Mouse (Mus musculus) midbrain, embryonic 14.5 days (tissue): Measurements from ENCODE around the gene Calml3. TPM values are rescaled to one million over a fixed set of nuclear protein-coding genes. Genes with fewer than 3 reads are reported as not detected.

ENCODE experiments used
- ATAC-seq: fragments of 200-750 bp; cut with Nextera tagmentation; 2 replicates; pipeline ENCODE4 v1.8.0; 2017; ENCODE audit warnings: moderate number of reproducible peaks, moderate library complexity; ENCODE audit not compliant: low FRiP score, low TSS enrichment
- DNase-seq: peaks from one replicate; pipeline ENCODE4 v3.0.0-alpha.2; 2015
- H3K27ac ChIP-seq: fragments of 300-500 bp; sonication (generic); replicated peaks from 2 replicates; pipeline ENCODE4 v1.5.1; 2014; ENCODE audit warnings: mild to moderate bottlenecking, low read depth, low read length, moderate library complexity
- H3K27me3 ChIP-seq: fragments of 300-500 bp; sonication (generic); 2 replicates; pipeline ENCODE4 v1.6.1; 2014; ENCODE audit warnings: low read length, control low read depth, mixed read lengths; ENCODE audit not compliant: control insufficient read depth, insufficient read depth
- H3K36me3 ChIP-seq: fragments of 300-500 bp; sonication (generic); 2 replicates; pipeline ENCODE4 v1.6.1; 2014; ENCODE audit warnings: low read length, control low read depth; ENCODE audit not compliant: control insufficient read depth, insufficient read depth
- H3K4me1 ChIP-seq: fragments of 300-500 bp; sonication (generic); 2 replicates; pipeline ENCODE4 v1.6.1; 2014; ENCODE audit warnings: mild to moderate bottlenecking, antibody characterized with exemption, low read length, control low read depth; ENCODE audit not compliant: control insufficient read depth, insufficient read depth
- H3K4me2 ChIP-seq: fragments of 300-500 bp; sonication (generic); 2 replicates; pipeline ENCODE4 v1.6.1; 2014; ENCODE audit warnings: mild to moderate bottlenecking, low read length, moderate library complexity
- H3K4me3 ChIP-seq: fragments of 300-500 bp; sonication (generic); replicated peaks from 2 replicates; pipeline ENCODE4 v1.5.1; 2014; ENCODE audit warnings: low read depth, low read length
- H3K9ac ChIP-seq: fragments of 300-500 bp; sonication (generic); replicated peaks from 2 replicates; pipeline ENCODE4 v1.6.1; 2014; ENCODE audit warnings: mild to moderate bottlenecking, low read length, moderate library complexity
- H3K9me3 ChIP-seq: fragments of 300-500 bp; sonication (generic); 2 replicates; pipeline ENCODE4 v1.6.1; 2016; ENCODE audit warnings: low read length, control low read depth, mixed read lengths; ENCODE audit not compliant: control insufficient read depth
- WGBS: fragments of 180-500 bp; shearing (Covaris S2); extraction: QIAGEN DNeasy Blood & Tissue Kit; methylation state at CpG from one replicate; pipeline ENCODE4 v1.1.7; 2014; 5-methylcytosine and 5-hydroxymethylcytosine counted together
- polyA plus RNA-seq: library from polyadenylated mRNA; unstranded; fragments of >200 nt; fragmentation: Nextera tagmentation; extraction: Ambion mirVana; gene quantifications from 2 replicates; pipeline ENCODE4 v1.2.1, GENCODE M21; 2014

Gene Calml3
- polyA plus RNA-seq, 1 experiment from 2014 or later = not detected

- no peaks in the 10 kb centered on the region for H3K9me3 ChIP-seq
- ATAC-seq (no peak), DNase-seq (no peak)
- H3K27ac ChIP-seq = no peak overlapping the region
- H3K4me3 ChIP-seq = no peak overlapping the region
- 73% methylated on average over 4 of the region's 4 CpGs for WGBS
- no peaks in the 10 kb centered on the region for H3K27me3 ChIP-seq
- no peak overlapping the region for H3K4me2 ChIP-seq
- H3K4me1 ChIP-seq = no peaks in the 10 kb centered on the region
- no peaks in the 10 kb centered on the region for H3K36me3 ChIP-seq
- no peak overlapping the region for H3K9ac ChIP-seq
Observed at GRCm38 (mm10) chr13:3822105-3822504, 18.0 kb upstream of the Calml3 start.

GRCm38 (mm10) chr13:3818740-3819076 is 14.6 kb upstream of the Calml3 start:
- Histone ChIP-seq H3K27me3 (no peaks in the 10 kb centered on the region), H3K4me1 (no peaks in the 10 kb centered on the region), H3K36me3 (no peaks in the 10 kb centered on the region), H3K27ac (no peak overlapping the region), H3K9me3 (no peaks in the 10 kb centered on the region), H3K9ac (no peak overlapping the region), H3K4me2 (no peak overlapping the region), H3K4me3 (no peak overlapping the region)
- 91% methylated on average over 2 of the region's 2 CpGs for WGBS
- DNase-seq (no peak), ATAC-seq (no peak)

- WGBS = 83% methylated on average over 5 of the region's 5 CpGs
- H3K9me3 ChIP-seq = no peaks in the 10 kb centered on the region
- H3K36me3 ChIP-seq = no peaks in the 10 kb centered on the region
- H3K27me3 ChIP-seq = no peaks in the 10 kb centered on the region
- H3K4me2 ChIP-seq = no peak overlapping the region
- H3K4me1 ChIP-seq = no peaks in the 10 kb centered on the region
- H3K4me3 ChIP-seq = no peak overlapping the region
- DNase-seq = no peak
- H3K27ac ChIP-seq = no peak overlapping the region
- H3K9ac ChIP-seq = no peak overlapping the region
- no peak for ATAC-seq
Observed at GRCm38 (mm10) chr13:3818012-3818739, 14.1 kb upstream of the Calml3 start.

GRCm38 (mm10) chr13:3807131-3807827 is 3.2 kb upstream of the Calml3 start:
- Histone ChIP-seq H3K4me2 (no peak overlapping the region), H3K4me1 (no peaks in the 10 kb centered on the region), H3K27me3 (no peaks in the 10 kb centered on the region), H3K9me3 (no peaks in the 10 kb centered on the region), H3K27ac (no peak overlapping the region), H3K4me3 (no peak overlapping the region), H3K9ac (no peak overlapping the region), H3K36me3 (no peaks in the 10 kb centered on the region)
- ATAC-seq = no peak
- no peak for DNase-seq
- 84% methylated on average over 7 of the region's 7 CpGs for WGBS

- H3K4me2 ChIP-seq = no peak overlapping the region
- no peak overlapping the region for H3K9ac ChIP-seq
- no peaks in the 10 kb centered on the region for H3K9me3 ChIP-seq
- H3K27me3 ChIP-seq = no peaks in the 10 kb centered on the region
- 91% methylated on average over 5 of the region's 5 CpGs for WGBS
- no peak for DNase-seq
- no peaks in the 10 kb centered on the region for H3K4me1 ChIP-seq
- no peaks in the 10 kb centered on the region for H3K36me3 ChIP-seq
- H3K4me3 ChIP-seq = no peak overlapping the region
- H3K27ac ChIP-seq = no peak overlapping the region
- no peak for ATAC-seq
Observed at GRCm38 (mm10) chr13:3805638-3806037, 1.5 kb upstream of the Calml3 start.

GRCm38 (mm10) chr13:3805132-3805531 is 1.0 kb upstream of the Calml3 start:
- H3K9me3 ChIP-seq = no peaks in the 10 kb centered on the region
- no peaks in the 10 kb centered on the region for H3K36me3 ChIP-seq
- no peaks in the 10 kb centered on the region for H3K27me3 ChIP-seq
- 70% methylated on average over 2 of the region's 2 CpGs for WGBS
- DNase-seq (peak; percentile 4), ATAC-seq (no peak)
- H3K4me1 ChIP-seq = no peaks in the 10 kb centered on the region
- no peak overlapping the region for H3K4me2 ChIP-seq
- H3K9ac ChIP-seq = no peak overlapping the region
- no peak overlapping the region for H3K4me3 ChIP-seq
- H3K27ac ChIP-seq = no peak overlapping the region

- H3K36me3 ChIP-seq = no peaks in the 10 kb centered on the region
- no peak overlapping the region for H3K4me3 ChIP-seq
- H3K4me2 ChIP-seq = no peak overlapping the region
- no peak overlapping the region for H3K9ac ChIP-seq
- ATAC-seq (no peak), DNase-seq (no peak)
- H3K27me3 ChIP-seq = no peaks in the 10 kb centered on the region
- H3K9me3 ChIP-seq = no peaks in the 10 kb centered on the region
- H3K4me1 ChIP-seq = no peaks in the 10 kb centered on the region
- WGBS = 80% methylated on average over 3 of the region's 3 CpGs
- no peak overlapping the region for H3K27ac ChIP-seq
Observed at GRCm38 (mm10) chr13:3799386-3799785, 4.7 kb downstream of the Calml3 start.

GRCm38 (mm10) chr13:3798751-3799150 is 5.4 kb downstream of the Calml3 start:
- H3K4me1 ChIP-seq = no peaks in the 10 kb centered on the region
- H3K27me3 ChIP-seq = no peaks in the 10 kb centered on the region
- no peaks in the 10 kb centered on the region for H3K36me3 ChIP-seq
- H3K4me3 ChIP-seq = no peak overlapping the region
- no peak overlapping the region for H3K4me2 ChIP-seq
- no peak overlapping the region for H3K27ac ChIP-seq
- DNase-seq (no peak), ATAC-seq (no peak)
- H3K9me3 ChIP-seq = no peaks in the 10 kb centered on the region
- no peak overlapping the region for H3K9ac ChIP-seq

- Histone ChIP-seq H3K9ac (no peak overlapping the region), H3K27ac (no peak overlapping the region), H3K9me3 (no peaks in the 10 kb centered on the region), H3K4me1 (no peaks in the 10 kb centered on the region), H3K4me2 (no peak overlapping the region), H3K36me3 (no peaks in the 10 kb centered on the region), H3K4me3 (no peak overlapping the region), H3K27me3 (no peaks in the 10 kb centered on the region)
- ATAC-seq (no peak), DNase-seq (no peak)
- WGBS = 93% methylated on average over 4 of the region's 4 CpGs
Observed at GRCm38 (mm10) chr13:3796649-3797048, 7.5 kb downstream of the Calml3 start.
